Mouse (Mus musculus) forebrain, embryonic 15.5 days (tissue): ENCODE results near the gene Wnt10b. TPM values are rescaled to one million over a fixed set of nuclear protein-coding genes. Genes with fewer than 3 reads are reported as not detected.
"Not testable (repeated sequence)": the region's sequence is repeated elsewhere in the genome, so short reads cannot be mapped to it uniquely, and the experiment has no call there.

Source experiments
- ATAC-seq: fragments of 200-750 bp; cut with Nextera tagmentation; replicated peaks from 2 replicates; pipeline ENCODE4 v1.8.0; 2017; ENCODE audit warnings: mild to moderate bottlenecking, moderate TSS enrichment, moderate library complexity
- H3K27ac ChIP-seq: fragments of 300-500 bp; sonication (generic); replicated peaks from 2 replicates; pipeline ENCODE4 v1.5.1; 2015; ENCODE audit warnings: mild to moderate bottlenecking, inconsistent platforms
- H3K27me3 ChIP-seq: fragments of 300-500 bp; sonication (generic); 2 replicates; pipeline ENCODE4 v1.6.1; 2015; ENCODE audit warnings: inconsistent platforms
- H3K36me3 ChIP-seq: fragments of 300-500 bp; sonication (generic); 2 replicates; pipeline ENCODE4 v1.6.1; 2015; ENCODE audit warnings: mild to moderate bottlenecking, inconsistent platforms
- H3K4me1 ChIP-seq: fragments of 300-500 bp; sonication (generic); 2 replicates; pipeline ENCODE4 v1.6.1; 2015; ENCODE audit warnings: inconsistent platforms
- H3K4me2 ChIP-seq: fragments of 300-500 bp; sonication (generic); replicated peaks from 2 replicates; pipeline ENCODE4 v1.6.1; 2015; ENCODE audit warnings: mild to moderate bottlenecking, inconsistent platforms
- H3K4me3 ChIP-seq: fragments of 300-500 bp; sonication (generic); 2 replicates; pipeline ENCODE4 v1.5.1; 2015; ENCODE audit warnings: mild to moderate bottlenecking, inconsistent platforms
- H3K9ac ChIP-seq: fragments of 300-500 bp; sonication (generic); replicated peaks from 2 replicates; pipeline ENCODE4 v1.6.1; 2015; ENCODE audit warnings: mild to moderate bottlenecking, inconsistent platforms
- H3K9me3 ChIP-seq: fragments of 300-500 bp; sonication (generic); 2 replicates; pipeline ENCODE4 v1.6.1; 2016; ENCODE audit warnings: inconsistent platforms
- WGBS: fragments of 180-500 bp; shearing (Covaris S2); methylation state at CpG from one replicate; pipeline ENCODE4 v1.1.7; 2015; ENCODE audit warnings: mixed read lengths; 5-methylcytosine and 5-hydroxymethylcytosine counted together
- polyA plus RNA-seq: library from polyadenylated mRNA; unstranded; fragments of >200 nt; fragmentation: Nextera tagmentation; extraction: Ambion mirVana; gene quantifications from 2 replicates; pipeline ENCODE4 v1.2.1, GENCODE M21; 2015

Gene Wnt10b
- polyA plus RNA-seq, 1 experiment from 2014 or later = not detected

DNA sequence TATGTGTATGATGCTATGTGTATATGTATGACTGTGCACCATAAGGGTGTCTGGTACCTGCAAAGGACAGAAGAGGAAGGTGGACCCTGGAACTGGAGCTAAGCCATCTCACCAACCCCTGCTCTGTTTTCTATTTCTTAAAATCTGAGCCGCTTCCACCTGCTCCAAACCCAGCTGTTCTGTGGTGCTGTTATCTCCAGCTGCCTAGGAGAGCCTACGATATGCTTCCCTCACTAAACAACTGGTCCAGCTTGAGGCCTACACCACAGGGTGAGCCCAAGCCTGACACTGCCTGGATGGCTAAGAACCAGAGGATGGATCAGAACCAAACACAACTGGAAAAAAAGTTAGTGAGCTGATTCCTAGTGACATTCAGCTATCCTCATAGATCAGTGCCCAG is 23.8 kb downstream of the Wnt10b start:
- WGBS = 94% methylated on average over 2 of the region's 2 CpGs
- Histone ChIP-seq H3K4me3 (no peak overlapping the region), H3K9ac (no peak overlapping the region), H3K9me3 (no peaks in the 10 kb centered on the region), H3K4me2 (no peak overlapping the region), H3K27me3 (no peaks in the 10 kb centered on the region), H3K36me3 (0 out of 2 replicates have a peak, but pooled peaks cover 10% of the 10 kb centered on the region), H3K4me1 (no peaks in the 10 kb centered on the region; the same call in 1 of the 2 replicates), H3K27ac (no peak overlapping the region)
- ATAC-seq = no peak

DNA sequence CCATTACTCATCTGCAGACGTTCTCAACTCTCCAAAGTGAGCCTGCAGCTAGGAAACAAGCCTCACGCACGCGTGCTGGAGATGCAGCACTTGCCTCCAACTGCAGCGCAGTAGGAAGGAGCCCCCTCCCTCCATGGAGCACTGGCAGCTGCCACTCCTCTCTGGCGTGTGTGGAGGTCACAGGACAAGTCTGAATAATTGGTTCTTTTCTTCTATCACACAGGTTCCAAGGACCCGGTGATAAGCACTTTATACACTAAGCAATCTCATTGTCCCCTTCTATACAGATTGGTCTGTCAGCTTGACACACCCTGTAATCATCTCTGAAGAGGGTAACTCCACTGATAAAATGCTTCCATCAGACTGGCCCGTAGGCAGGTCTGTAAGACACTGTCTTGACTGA is 24.9 kb downstream of the Wnt10b start:
- Histone ChIP-seq H3K9me3 (no peaks in the 10 kb centered on the region), H3K4me2 (no peak overlapping the region), H3K27me3 (no peaks in the 10 kb centered on the region), H3K36me3 (0 out of 2 replicates have a peak, but pooled peaks cover 1% of the 10 kb centered on the region), H3K9ac (no peak overlapping the region), H3K4me1 (no peaks in the 10 kb centered on the region; the same call in 1 of the 2 replicates), H3K27ac (no peak overlapping the region), H3K4me3 (no peak overlapping the region)
- 64% methylated on average over 8 of the region's 8 CpGs for WGBS
- ATAC-seq = no peak

DNA sequence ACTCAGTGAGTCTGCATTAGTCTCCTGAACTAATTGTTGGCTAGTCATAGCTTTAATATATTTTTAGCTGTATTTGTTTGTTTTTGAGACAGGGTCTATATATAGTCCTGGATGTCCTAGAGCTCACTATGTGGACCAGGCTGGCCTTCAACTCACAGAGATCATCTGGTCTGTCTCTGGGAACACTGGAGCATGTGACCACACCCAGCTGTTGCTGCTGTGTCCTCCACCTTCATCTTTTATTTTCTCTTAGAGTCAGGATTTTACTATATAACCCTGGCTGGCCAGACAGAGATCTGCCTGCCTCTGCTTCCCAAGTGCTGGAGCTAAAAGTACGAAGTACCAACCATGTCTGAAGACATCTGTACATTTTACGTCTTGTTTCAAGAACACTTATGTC is 28.9 kb downstream of the Wnt10b start:
- no peaks in the 10 kb centered on the region for H3K27me3 ChIP-seq
- H3K4me2 ChIP-seq = no peak overlapping the region
- no peaks in the 10 kb centered on the region for H3K9me3 ChIP-seq
- WGBS = 92% methylated on average over 2 of the region's 2 CpGs
- no peak overlapping the region for H3K9ac ChIP-seq
- 0 out of 2 replicates have a peak, but pooled peaks cover 4% of the 10 kb centered on the region for H3K36me3 ChIP-seq
- no peak for ATAC-seq
- no peaks in the 10 kb centered on the region for H3K4me1 ChIP-seq
- H3K4me3 ChIP-seq = no peak overlapping the region
- no peak overlapping the region for H3K27ac ChIP-seq

DNA sequence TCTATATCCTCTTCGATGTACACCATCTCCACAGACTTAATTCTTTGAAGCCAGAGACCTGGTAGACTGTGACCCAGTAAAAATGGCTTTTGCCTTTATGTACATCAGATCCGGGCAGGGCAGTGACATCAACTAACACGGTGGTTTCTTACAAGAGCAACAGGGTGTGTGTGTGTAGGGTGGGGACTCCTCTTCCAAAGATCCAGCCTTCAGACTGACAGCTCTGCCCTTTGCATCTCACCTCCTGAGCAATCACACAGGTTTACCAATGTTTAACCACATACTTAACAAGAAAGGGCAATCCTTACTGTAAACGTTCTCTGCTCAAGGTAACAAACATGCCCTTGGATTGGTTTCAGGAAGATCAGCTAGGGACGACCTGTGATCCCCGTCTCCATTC is 30.7 kb downstream of the Wnt10b start:
- Histone ChIP-seq H3K9me3 (no peaks in the 10 kb centered on the region), H3K36me3 (peaks cover 7% of the 10 kb centered on the region), H3K4me3 (no peak overlapping the region), H3K4me2 (no peak overlapping the region), H3K27me3 (no peaks in the 10 kb centered on the region), H3K4me1 (no peaks in the 10 kb centered on the region), H3K9ac (no peak overlapping the region), H3K27ac (no peak overlapping the region)
- WGBS = 88% methylated on average over 6 of the region's 6 CpGs
- ATAC-seq = no peak

DNA sequence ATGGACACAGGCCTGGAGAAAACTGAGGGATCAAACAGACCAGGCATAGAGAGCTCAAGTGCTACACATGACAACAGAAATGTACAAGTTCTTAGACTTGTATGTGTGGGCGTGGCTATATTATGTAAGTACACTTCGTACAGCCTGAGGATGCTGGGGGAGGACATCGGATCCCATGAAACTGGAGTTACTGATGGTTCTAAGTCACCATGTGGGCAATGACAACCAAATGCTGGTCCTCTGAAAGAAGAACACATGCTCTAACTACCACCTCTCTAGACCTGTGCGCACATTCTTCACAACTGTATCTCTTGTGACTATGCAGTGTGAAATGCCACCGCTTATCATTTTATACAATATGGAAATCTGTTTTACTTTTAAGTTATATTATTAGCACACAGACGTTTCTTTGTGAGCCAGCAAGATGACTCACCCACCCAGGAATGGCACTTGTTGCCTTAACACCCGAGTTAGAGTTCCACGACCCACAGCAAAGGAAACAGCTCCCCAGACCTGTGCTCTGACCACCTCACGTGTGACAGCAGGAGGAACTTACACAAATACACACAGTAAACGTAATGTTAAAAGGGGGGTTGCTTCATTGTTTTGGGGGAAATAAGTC is 31.5 kb downstream of the Wnt10b start:
- peaks cover 12% of the 10 kb centered on the region for H3K36me3 ChIP-seq
- no peak overlapping the region for H3K4me3 ChIP-seq
- WGBS = 87% methylated on average over 10 of the region's 10 CpGs
- H3K9ac ChIP-seq = no peak overlapping the region
- H3K4me2 ChIP-seq = no peak overlapping the region
- no peaks in the 10 kb centered on the region for H3K9me3 ChIP-seq
- no peaks in the 10 kb centered on the region for H3K27me3 ChIP-seq
- no peaks in the 10 kb centered on the region for H3K4me1 ChIP-seq
- H3K27ac ChIP-seq = no peak overlapping the region
- no peak for ATAC-seq

DNA sequence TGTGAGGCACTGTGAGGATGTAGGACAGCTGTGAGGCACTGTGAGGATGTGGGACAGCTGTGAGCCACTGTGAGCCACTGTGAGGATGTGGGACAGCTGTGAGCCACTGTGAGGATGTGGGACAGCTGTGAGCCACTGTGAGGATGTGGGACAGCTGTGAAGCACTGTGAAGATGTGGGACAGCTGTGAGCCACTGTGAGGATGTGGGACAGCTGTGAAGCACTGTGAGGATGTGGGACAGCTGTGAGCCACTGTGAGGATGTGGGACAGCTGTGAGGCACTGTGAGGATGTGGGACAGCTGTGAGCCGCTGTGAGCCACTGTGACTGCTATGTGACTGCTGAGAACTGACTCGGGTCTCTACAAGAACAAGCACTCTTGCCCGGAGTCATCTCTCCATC is 34.1 kb downstream of the Wnt10b start:
- H3K9ac ChIP-seq, H3K27ac ChIP-seq, H3K4me2 ChIP-seq, H3K27me3 ChIP-seq, ATAC-seq, H3K9me3 ChIP-seq, H3K4me1 ChIP-seq, H3K4me3 ChIP-seq: not testable (repeated sequence)
- 87% methylated on average over 3 of the region's 3 CpGs for WGBS
- peaks cover 33% of the 10 kb centered on the region for H3K36me3 ChIP-seq

DNA sequence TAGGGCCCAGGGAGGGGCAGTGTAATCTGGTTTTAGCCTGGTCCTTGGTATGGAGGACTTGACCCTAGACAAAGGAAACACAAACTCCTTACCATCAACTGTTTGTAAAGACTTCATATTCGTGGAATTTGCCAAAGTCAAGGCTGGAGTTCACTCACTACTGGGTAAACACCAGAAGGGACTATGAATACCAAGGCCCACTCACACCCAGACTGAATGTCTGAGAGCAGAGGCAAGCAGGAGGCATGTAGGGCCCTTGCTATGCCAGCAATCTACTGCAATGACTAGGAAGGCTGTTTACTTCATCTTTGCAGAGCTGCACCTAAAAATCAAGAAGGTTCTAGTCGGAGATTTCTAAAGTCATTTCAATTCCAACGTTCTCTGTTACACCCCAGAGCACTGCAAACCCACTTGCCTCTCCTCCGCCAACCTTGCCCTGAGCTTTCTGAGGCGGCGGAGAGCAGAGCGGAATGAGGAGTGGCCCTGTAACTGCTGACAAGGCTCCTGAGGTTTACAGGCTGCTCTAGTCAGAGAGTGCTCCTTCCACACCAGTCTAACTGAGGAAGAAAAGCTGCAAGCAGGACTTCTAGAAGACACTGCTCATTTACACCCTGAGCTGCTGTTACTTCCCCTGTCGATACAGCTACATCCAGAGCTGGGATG is 35.1 kb downstream of the Wnt10b start:
- no peak overlapping the region for H3K9ac ChIP-seq
- H3K4me2 ChIP-seq = no peak overlapping the region
- H3K27ac ChIP-seq = no peak overlapping the region
- ATAC-seq = no peak
- H3K4me1 ChIP-seq = no peaks in the 10 kb centered on the region
- H3K27me3 ChIP-seq = no peaks in the 10 kb centered on the region
- peaks cover 37% of the 10 kb centered on the region for H3K36me3 ChIP-seq
- no peak overlapping the region for H3K4me3 ChIP-seq
- H3K9me3 ChIP-seq = no peaks in the 10 kb centered on the region
- 83% methylated on average over 8 of the region's 8 CpGs for WGBS

DNA sequence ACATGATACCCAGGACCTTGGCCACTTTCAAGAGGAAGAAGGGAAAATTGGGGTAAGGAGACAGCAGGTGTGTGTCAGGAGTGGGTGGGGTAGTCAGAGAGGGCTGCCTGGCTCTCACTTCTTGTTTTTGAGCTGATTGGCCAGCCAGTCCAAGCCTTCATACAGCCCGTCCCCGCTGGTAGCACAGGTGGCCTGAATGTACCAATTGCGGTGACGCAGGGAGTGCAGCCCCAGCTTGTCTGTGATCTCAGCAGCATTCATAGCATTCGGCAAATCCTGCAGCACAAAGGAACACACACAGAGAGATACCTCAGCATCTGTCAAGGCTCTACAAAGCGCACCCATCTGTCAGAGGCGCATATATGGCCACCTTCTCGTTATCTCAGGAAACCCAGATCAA is 37.7 kb downstream of the Wnt10b start:
- H3K9me3 ChIP-seq = no peaks in the 10 kb centered on the region
- H3K4me3 ChIP-seq = no peak overlapping the region
- H3K4me1 ChIP-seq = no peaks in the 10 kb centered on the region
- no peak overlapping the region for H3K27ac ChIP-seq
- H3K4me2 ChIP-seq = no peak overlapping the region
- no peak overlapping the region for H3K9ac ChIP-seq
- H3K27me3 ChIP-seq = no peaks in the 10 kb centered on the region
- WGBS = 82% methylated on average over 8 of the region's 8 CpGs
- peaks cover 58% of the 10 kb centered on the region for H3K36me3 ChIP-seq
- no peak for ATAC-seq

DNA sequence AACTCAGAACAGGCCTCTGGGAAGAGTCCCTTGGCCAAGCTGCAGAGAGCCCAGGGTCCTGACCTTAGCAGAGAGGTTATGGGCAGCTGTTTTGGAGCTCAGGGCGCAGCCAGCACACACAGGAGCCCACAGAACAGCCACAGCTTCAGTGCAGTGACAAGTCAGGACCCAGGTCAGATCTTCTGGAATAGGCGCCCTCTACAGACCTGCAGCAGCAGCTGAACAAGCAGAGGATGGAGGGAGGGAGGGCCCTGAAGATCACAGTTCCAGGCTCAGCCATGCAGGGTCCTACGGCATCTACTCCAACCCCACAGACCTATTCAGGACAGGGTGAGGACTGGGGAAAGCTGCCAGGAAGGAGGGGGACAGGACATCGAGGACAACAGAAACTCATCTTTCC is 39.2 kb downstream of the Wnt10b start:
- WGBS = 64% methylated on average over 4 of the region's 4 CpGs

DNA sequence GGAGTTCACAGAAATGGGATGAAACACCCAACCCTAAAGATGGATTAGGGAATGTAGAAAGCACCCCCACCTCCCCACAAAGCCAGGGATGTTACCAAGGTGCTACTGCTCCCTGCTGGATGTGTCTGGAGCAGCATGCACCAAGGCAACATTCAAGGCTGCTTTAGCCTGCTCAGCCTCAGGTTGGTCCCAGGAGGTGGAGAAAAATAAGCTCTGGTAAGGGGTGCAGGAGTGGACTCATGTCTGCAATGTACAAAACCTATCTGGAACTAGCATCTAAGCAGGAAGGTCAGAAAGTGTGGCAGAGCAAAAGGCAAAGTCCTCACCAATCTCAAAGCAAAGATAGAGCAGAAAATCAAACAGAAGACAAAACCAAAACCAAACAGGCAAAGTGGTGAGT is 40.1 kb downstream of the Wnt10b start:
- Histone ChIP-seq H3K27me3 (no peaks in the 10 kb centered on the region), H3K27ac (no peak overlapping the region), H3K4me2 (no peak overlapping the region), H3K9ac (no peak overlapping the region), H3K4me1 (no peaks in the 10 kb centered on the region), H3K36me3 (peaks cover 55% of the 10 kb centered on the region), H3K9me3 (no peaks in the 10 kb centered on the region), H3K4me3 (no peak overlapping the region)
- no peak for ATAC-seq

More for the DNA sequence above, 39.2 kb downstream of the Wnt10b start:
- H3K27ac ChIP-seq = no peak overlapping the region
- H3K27me3 ChIP-seq = no peaks in the 10 kb centered on the region
- no peaks in the 10 kb centered on the region for H3K9me3 ChIP-seq
- no peak overlapping the region for H3K4me2 ChIP-seq
- H3K4me3 ChIP-seq = no peak overlapping the region
- no peaks in the 10 kb centered on the region for H3K4me1 ChIP-seq
- H3K9ac ChIP-seq = no peak overlapping the region
- peaks cover 55% of the 10 kb centered on the region for H3K36me3 ChIP-seq
- no peak for ATAC-seq

DNA sequence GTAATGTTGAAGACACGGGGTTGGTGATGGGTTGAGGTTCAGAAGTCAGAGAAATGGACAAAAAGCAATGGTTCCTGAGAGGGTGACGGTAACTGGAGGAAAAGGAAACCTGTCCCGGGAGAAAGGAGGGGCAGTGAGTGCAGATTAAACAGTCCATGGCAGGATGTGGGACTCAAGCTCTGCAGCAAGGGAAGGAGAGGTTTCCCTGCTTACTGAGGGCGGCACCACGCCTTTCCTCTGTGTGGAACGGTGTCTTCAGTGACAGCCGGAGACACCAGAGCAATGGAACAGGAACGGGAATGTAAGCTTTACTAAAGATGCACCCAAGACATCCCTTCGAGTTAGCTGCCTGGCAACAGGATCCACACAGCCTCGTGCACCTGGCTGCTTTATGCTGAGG is 41.4 kb downstream of the Wnt10b start:
- Histone ChIP-seq H3K9ac (no peak overlapping the region), H3K36me3 (peaks cover 49% of the 10 kb centered on the region), H3K4me3 (no peak overlapping the region), H3K27ac (no peak overlapping the region), H3K4me1 (no peaks in the 10 kb centered on the region), H3K4me2 (no peak overlapping the region), H3K27me3 (no peaks in the 10 kb centered on the region), H3K9me3 (no peaks in the 10 kb centered on the region)
- WGBS = 94% methylated on average over 10 of the region's 10 CpGs
- ATAC-seq = no peak

DNA sequence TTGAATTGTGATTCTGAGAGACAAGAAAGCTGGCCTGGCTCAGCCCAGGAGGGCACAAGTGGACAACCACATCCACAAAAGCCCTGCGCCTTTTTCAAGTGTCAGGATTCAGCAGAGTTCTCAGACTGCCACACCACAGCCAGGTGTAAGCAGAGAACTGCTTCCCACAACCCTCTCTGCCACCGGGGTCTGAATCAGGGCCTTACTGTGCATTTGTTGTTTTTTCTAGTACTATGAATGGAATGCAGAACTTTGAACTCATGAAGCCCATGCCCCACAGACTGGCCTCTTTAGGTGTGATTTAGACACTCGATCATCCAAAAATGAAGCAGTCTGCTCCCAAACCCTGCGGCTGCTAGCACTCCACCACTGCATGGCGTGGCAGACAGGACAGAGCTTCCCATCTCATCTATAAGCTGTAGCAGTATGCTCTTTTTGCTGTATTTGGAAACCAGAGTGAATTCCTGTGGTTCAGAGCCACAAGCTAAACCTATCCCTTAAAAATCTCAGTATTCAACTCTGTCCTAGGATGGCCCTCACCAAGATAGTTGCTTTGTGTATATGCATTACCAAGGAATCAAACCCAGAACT is 43.9 kb downstream of the Wnt10b start:
- no peak overlapping the region for H3K4me3 ChIP-seq
- no peak overlapping the region for H3K4me2 ChIP-seq
- no peak for ATAC-seq
- no peaks in the 10 kb centered on the region for H3K4me1 ChIP-seq
- no peaks in the 10 kb centered on the region for H3K9me3 ChIP-seq
- H3K36me3 ChIP-seq = peaks cover 28% of the 10 kb centered on the region
- 91% methylated on average over 5 of the region's 5 CpGs for WGBS
- H3K9ac ChIP-seq = no peak overlapping the region
- H3K27me3 ChIP-seq = no peaks in the 10 kb centered on the region
- H3K27ac ChIP-seq = no peak overlapping the region
